Mouse (Mus musculus): ENCODE measurements around the gene Utrn. TPM values are rescaled to one million over a fixed set of nuclear protein-coding genes. Genes with fewer than 3 reads are reported as not detected.
A peak's percentile ranks its signal among the peaks of the same experiment; 100 is the strongest.

The Utrn gene
- total RNA-seq, 2 experiments from 2014 or later = 66.8 to 67.5 TPM

DNA sequence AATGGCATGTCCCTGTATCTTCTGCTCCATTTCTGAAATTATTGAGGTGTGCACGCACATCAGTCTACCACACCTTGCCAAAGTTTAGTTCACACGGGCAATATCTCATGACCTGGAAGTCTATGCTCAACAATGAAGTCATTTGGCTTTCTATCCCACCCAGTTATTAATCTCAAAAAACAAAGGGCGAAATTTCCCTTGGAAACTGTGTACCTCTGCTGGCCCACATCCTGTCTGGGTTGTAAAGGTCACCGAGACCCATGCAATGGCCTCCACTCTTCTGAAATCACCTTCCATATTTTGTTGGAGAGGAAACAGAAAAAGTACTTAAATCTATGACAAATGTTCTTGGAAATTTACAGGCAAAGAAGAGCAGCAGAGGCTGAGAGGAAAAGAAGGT is 70.9 kb downstream of the Utrn start:
- no peak for DNase-seq

DNA sequence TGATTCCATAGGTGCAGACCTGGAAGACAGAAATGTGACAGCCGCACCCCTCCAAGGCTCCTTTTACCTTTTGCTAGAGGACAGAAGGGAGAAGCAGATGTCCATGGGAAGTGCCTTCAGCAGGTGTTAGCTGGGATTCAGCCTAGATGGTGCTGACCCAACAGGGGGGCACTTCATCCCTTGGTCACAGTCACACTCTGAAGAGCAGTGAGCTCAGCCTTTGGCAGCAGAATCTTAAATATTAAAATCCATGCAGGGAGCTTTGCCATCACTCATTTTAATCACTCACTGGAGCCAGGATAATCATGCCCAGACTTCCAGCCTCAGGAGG is 72.7 kb downstream of the Utrn start:
- no peak for DNase-seq

DNA sequence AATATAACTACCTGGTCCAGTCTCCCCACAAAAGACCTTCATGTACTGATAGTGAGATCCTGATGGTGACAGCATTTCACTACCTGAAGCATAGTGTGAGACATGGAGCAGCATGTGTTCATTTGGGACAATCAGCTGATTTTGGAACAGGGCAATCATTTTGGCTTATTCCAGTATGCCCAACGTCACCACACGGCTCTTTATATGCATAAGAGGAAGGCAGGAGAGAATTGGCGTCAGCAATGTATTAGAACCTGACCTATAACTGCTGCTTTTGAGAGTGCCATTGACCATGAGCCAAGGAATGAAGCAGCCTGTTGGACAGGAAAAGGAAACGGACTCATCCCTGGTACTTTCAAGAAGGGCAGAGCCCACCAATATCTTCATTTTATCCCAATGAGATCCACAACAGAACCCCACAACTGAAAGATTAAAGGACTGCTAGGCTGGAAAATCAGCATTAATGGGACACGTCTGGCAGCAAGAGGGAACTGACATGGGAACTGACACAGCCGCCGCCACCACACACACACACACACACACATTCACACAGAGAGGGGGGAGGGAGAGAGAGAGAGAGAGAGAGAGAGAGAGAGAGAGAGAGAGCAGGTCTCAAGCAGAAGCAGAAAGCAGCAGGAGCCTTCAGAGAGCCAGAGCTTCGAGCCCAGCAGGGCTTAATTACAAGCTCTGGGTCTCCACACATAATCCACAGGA is 73.2 kb downstream of the Utrn start:
- DNase-seq = no peak

DNA sequence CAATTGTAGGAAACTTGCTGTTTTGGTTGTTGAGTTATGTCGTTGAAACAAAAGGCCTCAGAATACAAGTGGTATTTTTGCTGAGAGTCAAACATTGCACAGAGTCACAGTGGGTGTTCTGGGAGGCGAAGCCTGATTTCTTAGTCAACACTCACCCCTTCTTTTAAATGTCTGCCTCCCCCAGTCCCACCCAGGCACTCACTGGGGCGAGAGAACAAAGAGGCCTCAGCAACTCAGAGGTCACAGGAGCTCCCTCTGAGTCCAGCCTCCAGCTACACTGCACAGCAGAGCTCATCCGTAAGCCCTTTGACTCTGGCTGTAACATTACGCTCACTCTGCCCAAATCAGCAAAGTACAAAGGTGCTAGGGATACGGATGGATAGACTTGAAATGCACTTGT is 77.1 kb downstream of the Utrn start:
- DNase-seq = no peak

DNA sequence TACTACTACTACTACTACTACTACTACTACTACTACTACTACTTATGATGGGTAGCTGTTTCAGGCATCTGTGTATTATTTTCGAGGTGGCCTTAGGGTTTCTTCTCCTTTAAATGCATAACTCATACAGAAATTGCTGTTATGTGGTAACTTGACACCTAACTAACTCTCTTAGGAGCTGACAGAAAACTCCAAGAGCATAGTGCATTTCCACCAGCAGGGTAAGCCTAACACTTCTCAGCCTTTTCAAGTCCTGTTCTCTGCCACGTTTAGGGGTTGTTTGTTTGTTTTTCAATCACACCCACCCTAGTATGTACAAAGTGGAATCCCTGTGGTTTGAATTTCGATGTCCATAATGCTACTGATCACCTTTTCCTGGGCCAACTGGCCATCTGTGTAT is 78.3 kb downstream of the Utrn start:
- no peak for DNase-seq

DNA sequence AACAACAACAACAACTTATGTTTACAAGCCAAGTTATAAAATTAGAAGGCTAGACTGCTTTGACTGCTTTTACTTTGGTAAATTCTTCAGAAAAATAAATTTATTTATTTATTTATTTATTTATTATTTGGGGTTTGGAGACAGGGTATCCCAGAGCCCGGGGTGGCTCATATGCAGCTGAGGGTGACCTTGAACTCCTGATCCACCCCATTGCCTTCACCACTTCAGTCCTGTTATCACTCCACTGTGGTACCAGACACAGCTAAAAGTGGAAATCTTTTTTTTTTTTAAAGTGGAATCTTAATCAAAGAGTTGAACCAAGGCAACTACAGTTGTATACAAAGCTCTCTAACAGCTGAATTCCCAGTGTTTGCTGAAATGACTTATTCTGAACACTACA is 80.6 kb downstream of the Utrn start:
- DNase-seq = no peak

DNA sequence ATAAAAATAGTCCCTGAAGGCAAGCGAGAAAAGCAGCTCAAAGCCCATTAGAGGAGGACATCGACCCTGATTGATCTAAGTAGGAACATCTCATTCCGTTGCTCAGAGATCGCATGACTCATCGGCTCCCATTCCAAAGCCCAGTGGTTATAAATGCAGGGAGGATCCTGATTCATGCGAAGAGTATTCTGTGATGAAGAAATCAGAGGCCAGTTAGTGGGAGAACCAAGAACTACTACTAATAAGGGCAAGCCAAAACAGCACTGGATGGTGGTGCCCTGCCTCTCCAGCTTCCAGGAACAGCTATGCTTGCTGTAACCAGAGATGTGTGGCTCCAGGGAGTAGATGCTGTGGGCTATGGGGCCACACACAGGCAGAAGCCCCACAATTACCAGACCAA is 81.2 kb downstream of the Utrn start:
- peak; percentile 43 to 63 for DNase-seq

DNA sequence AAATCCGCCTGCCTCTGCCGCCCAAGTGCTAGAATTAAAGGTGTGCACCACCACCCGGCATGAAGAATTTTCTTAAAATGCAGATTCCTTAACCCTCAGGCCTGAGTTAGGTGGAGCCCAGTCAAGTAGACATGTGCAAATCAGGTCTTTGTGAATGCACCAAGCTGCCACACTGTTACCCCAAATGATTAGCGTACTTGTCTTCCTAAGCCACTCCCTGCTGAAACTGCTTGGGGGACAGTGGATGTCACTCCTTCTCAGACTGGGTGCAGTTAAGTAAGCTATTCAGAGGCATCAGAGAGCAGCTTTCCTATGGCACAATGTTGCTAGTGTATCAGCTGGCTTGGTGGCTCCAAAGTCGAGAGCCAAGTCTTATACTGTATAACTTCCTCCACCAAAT is 83.9 kb downstream of the Utrn start:
- no peak for DNase-seq

DNA sequence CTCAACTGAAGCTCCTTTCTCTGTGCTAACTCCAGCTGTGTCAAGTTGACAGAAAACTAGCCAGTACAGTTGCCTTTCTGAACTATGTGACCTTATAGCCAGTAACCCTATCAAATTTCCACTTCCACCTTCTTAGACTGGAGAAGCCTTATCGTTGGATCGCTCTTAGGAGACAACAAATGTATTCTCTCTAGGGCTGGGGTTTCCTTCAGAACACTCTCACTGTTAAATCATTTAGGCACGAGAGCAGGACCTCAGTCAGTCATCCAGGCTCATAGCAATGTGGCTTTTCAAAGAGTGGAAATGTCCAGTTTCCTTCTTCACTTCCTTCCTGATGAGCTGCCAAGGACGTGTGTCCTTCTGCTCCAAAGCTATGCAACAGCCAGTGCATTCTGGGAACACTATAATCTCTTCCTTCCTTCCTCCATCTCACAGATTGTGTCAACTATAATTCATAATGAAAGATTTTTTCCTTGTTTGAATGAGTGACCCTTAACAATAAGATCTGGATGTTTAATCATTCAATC is 87.7 kb downstream of the Utrn start:
- peak in 1 of 2 experiments; percentile 72 for DNase-seq

DNA sequence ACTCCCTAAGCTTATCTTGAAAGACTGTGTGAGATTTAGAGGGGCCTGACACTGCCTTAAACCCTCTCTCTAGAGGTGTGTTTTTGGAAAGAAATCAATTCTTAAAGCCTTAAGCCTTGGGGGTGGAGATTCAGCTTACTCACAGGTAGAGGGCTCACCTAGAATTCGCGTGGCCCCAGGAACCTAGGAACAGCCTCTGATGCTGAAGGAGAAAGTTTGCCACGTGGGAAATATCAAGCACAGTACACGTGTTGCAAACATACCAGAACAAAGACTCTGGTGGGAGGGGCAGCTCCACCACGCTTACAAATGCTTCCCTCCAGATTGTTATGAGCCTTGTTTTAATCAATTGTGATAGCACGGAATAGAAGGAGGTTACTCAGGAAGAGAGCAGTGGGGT is 96.0 kb downstream of the Utrn start:
- DNase-seq = no peak

DNA sequence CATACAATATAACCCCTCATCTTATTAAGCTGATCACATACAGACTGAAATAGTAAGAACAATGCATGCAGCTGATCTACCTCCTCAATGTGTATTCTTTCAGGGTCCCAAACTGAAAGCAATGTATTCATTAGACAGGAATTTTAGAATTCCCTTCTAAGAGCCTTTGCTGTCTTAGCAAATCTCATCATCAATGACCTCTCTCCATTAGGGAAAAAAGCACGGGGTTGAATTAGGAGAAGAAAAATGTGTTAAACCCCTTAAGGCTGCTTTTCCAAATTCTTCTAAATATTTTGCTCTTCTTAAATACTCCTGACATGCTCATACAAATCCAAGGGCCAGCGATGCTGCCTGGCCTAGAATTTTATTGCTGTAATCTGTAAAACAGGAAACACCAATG is 97.7 kb downstream of the Utrn start:
- DNase-seq = no peak

DNA sequence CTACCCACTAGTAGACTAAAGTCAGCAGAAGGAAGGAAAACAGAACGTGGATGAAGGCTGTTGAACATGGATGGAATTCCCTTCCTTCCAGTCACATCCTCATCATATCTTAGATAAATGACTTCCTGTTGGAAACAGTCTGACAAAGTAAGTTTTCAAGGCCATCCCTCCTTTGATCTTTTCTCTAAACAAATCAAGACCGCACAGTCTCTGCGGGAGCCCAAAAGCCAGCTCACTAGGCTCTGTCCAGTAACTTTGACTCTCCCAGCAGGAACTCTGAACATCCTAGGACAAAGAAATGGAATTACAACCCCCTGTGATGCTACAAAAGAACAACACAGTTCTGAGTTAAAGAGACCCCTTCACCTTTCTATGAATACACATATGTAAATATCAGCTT is 106.5 kb downstream of the Utrn start:
- DNase-seq = no peak

DNA sequence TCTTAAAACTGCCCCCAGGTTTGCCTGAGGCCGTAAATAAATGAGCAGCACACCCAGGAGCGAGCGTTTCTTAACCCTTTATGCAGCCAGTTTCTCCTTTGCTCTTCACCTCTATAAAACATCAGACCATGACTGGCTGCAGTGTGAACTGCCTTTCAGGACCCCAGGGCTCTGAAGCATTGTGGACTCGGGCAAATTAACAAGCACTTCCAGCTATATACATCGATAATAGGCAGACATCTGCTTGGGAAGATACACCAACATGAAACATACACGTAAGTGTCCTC is 110.5 kb downstream of the Utrn start:
- DNase-seq = no peak

DNA sequence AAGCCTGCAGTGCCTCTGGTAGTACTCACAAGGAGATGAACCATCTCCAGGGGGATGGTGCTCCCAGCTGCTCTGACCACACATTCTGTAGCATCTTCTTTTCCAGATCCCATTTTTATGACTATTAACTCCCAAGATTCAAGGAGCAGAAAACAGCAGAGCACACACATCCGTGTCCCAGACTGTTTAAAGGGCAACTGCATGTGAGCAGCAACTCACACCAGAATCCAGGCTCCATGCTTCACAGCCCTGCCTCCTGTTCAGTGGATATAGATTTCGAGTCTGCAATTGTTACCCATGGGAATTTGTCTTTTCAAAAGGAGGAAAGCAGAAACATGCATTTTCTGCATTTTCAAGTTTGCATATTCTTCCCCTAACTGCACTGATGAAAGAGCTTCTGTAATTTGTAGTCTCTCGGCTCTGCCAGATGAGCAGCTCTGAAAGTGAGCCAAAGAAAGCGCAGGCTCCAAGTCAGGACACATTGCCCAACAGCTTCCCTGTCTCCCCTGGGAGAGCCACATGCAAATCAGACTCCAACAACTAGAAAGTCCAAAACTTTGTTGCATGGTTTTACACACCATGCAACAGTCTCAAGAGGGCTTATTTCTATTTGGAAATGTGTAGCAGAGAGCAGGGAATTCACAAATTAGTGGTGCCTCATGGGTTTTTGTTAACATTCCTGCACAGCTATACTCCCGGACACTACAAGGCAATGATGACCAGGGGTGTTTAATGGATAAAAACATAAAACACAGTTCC is 111.0 kb downstream of the Utrn start:
- peak; percentile 84 for DNase-seq

DNA sequence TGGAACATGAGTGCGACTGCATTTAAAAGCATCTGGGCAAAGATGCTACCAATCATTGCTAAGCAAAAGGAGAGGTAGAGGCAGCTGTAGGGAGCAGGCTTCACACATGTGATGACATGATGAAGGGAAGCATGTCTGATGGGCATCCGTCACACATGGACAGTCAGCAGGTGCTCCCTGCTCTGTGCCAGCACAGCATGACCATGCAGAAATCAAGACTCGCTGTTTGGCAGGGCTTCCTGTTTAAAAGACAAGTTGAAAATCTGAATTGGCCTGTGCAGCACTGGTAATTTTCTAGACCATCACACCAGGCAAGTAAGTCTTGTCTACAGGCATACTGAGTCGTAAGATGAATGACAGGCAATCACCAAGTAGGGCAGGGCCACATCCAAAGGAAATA is 112.5 kb downstream of the Utrn start:
- no peak for DNase-seq

DNA sequence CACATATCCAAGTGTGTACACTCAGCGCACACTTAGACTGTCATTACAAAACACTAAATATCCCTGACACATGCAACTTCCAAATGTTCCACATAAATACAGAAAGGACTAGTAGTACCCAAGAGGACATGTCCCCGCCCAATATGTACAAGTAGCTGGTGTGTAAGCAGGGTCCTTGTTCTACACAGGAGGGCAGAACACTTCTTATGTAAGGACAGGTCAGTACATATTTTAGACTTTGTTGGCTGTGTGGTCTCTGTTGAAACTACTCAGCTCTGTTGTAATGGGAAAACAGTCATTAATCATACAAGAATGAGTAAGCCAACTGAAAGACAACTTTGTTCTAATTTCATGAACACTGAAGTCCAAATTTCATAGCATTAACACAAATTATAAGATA is 114.3 kb downstream of the Utrn start:
- DNase-seq = no peak

DNA sequence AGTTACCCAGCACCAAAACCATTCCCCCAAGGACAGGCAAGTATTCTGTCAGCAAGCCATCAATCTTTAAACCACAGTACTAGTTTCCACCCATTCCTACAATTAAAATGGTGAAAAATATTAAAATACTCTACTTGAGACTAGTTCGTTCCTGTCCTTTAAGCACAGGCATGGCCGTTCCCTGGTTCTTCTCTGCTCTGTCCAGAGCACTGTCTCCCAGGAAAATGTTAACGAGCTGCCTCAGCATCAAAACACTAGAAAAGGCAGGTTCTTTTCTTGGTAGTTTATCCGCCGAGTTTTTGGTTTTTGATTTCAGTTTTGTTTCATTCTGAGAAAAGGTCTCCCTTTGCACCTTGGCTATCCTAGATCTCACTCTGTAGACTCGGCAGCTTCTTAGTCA is 115.0 kb downstream of the Utrn start:
- no peak for DNase-seq

DNA sequence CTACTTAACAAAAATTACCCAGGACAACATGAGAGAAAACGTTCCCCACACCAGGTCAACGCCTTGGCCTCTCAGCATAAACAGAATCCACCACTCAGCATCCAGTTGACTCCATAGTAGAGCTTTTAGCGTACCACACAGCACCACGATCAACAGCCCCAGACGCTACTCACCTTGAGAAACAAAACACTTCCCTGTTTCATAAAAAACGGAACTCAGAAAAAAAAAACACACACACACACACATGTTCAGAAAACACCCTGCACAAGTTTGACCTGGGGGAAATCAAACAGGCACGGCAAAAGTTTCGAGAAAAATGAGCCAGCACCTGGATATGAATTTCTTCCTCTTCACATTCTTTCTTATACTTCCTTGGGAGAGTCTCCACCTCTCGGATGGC is 125.4 kb downstream of the Utrn start:
- no peak for DNase-seq

DNA sequence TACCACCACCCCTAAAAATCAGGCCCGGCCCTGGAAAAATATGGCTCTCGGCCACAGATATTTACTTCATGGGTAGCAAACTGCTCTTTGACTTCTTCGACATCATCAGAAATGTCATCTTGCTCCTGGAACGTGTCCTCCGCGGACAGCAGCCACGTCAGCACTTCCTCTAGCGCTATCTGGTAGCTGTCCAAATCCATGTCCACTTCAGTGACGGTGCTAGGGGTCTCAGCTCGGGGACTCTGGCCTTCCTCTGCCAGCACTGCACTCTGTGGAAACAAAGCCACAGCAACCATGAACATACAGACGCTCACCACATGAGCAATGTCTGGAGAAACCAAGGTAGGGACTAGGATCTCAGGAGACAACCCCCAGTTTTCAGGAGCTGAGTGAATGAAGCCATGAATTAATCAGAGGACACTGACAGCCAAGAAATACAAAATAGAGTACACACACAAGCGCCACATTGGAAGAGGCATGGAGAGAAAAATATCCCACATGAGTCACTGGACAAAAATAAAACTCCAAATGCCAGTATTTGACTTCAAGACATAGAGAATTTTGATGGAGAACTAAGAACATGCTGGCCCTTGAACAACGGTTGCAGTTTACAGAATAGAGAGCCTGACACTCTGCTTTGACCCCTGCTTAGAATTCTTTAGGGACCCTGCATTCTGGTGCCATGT is 129.7 kb downstream of the Utrn start:
- no peak for DNase-seq

DNA sequence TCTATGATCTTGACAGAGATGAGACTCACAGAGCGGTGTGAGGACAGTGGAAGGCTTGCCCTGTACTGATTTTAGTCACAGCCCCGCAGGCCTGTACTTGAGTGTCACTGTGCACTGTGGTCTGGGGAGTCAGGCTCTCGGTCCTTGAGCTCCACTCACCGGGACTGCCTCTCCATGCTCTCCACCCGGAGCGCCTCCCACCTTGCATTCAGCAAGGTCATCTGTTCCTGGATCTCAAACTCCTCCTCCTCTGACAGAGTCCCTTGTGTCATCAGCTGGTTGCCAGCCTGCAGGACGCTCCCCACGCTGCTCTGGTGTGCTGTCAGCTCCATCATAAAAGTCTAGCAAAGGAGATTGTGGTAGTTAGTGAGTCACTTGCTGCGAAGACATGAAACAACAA is 131.2 kb downstream of the Utrn start:
- no peak for DNase-seq

DNA sequence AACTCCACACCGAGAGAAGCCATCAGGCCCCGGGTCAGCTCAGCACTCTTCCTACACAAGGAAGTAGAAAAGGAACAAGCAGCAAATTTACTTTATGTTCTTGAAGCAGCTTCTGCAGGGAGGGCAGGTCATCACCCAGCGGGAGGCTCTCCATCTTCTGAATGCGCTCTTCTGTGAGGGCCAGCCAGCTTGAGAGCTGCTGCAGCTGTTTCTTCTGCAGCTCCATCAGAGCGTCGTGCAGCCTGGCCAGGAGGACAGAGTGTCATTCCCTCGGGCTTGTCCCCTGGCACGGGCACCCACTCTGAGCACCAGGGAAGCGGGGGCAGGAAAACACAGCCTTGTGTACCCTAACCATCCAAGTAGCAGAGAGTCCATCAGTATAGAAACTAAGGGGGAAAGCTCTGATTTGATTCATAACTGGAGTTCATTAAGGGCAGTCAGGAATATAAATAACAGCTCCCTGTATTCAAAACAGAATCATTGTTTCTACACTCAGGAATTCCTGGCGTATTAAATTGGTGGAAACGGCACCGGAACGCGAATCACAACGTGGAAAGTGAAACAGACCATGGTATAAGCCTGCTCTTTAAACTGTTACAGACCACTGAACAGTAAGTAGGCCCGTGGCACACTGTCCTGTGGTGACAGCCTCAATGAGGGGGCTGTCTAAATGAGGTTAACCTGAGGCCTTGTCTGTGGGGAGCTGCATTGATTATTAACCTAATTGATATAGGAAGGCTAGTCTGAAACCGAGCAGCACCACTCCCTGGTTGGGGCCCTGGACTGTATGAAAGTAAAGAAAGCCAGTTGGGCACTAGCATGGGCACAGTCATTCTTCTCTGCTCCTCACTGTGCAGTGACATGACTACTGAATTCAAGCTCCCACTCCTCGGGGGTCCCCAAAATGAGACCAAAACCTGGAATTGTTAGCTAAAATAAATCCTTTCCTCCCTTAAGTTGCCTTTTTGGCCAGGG is 132.0 kb downstream of the Utrn start:
- peak; percentile 23 to 35 for DNase-seq

DNA sequence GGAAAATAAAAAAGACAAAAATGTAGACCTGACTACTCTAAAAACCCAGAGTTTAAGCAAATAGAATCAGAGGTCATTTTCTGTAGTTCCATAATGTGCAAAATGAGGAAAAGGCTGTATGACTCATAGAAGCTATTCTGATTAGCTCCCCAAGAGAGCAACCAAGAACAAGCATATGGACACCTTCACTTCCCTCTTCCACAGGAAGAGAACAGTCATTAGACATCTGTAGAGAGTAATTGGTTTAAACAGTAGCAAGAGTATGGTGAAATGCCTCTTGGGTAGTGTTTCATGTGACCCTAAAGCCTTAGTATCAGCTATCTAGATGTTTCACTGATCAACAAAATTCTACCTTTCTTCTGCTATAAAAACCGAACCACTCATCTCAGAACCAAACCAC is 133.5 kb downstream of the Utrn start:
- no peak for DNase-seq
